Mouse (Mus musculus) limb, embryonic 11.5 days (tissue): ENCODE data around the gene Chst1. TPM values are rescaled to one million over a fixed set of nuclear protein-coding genes. Genes with fewer than 3 reads are reported as not detected.

Experiments used
- ATAC-seq: fragments of 200-750 bp; cut with Nextera tagmentation; 2 replicates; pipeline ENCODE4 v1.8.0; 2017; ENCODE audit warnings: low read depth; ENCODE audit not compliant: insufficient number of reproducible peaks, low FRiP score, low TSS enrichment
- DNase-seq: peaks from one replicate; pipeline ENCODE4 v3.0.0-alpha.2; 2015; ENCODE audit warnings: low spot score
- H3K27ac ChIP-seq: fragments of 300-500 bp; sonication (generic); replicated peaks from 2 replicates; pipeline ENCODE4 v1.5.1; 2014; ENCODE audit warnings: low read depth, mild to moderate bottlenecking, low read length
- H3K27me3 ChIP-seq: fragments of 300-500 bp; sonication (generic); 2 replicates; pipeline ENCODE4 v1.6.1; 2014; ENCODE audit warnings: mild to moderate bottlenecking, low read length, mixed read lengths; ENCODE audit not compliant: control insufficient read depth, insufficient read depth
- H3K36me3 ChIP-seq: fragments of 300-500 bp; sonication (generic); 2 replicates; pipeline ENCODE4 v1.6.1; 2014; ENCODE audit warnings: mild to moderate bottlenecking, low read length, moderate library complexity, mixed read lengths; ENCODE audit not compliant: control insufficient read depth, insufficient read depth
- H3K4me1 ChIP-seq: fragments of 300-500 bp; sonication (generic); 2 replicates; pipeline ENCODE4 v1.6.1; 2014; ENCODE audit warnings: low read length, mixed read lengths; ENCODE audit not compliant: control insufficient read depth, insufficient read depth
- H3K4me2 ChIP-seq: fragments of 300-500 bp; sonication (generic); 2 replicates; pipeline ENCODE4 v1.6.1; 2014; ENCODE audit warnings: low read depth, mild to moderate bottlenecking, moderate library complexity; ENCODE audit not compliant: severe bottlenecking
- H3K4me3 ChIP-seq: fragments of 300-500 bp; sonication (generic); 2 replicates; pipeline ENCODE4 v1.5.1; 2014; ENCODE audit warnings: low read depth, low read length
- H3K9ac ChIP-seq: fragments of 300-500 bp; sonication (generic); 2 replicates; pipeline ENCODE4 v1.6.1; 2014; ENCODE audit warnings: mild to moderate bottlenecking, low read length
- H3K9me3 ChIP-seq: fragments of 300-500 bp; sonication (generic); 2 replicates; pipeline ENCODE4 v1.6.1; 2016; ENCODE audit warnings: low read length; ENCODE audit not compliant: control insufficient read depth
- WGBS: fragments of 180-500 bp; shearing (Covaris S2); extraction: QIAGEN DNeasy Blood & Tissue Kit; methylation state at CpG from one replicate; pipeline ENCODE4 v1.1.7; 2014; 5-methylcytosine and 5-hydroxymethylcytosine counted together
- polyA plus RNA-seq: library from polyadenylated mRNA; unstranded; fragments of >200 nt; fragmentation: Nextera tagmentation; extraction: Ambion mirVana; gene quantifications from 2 replicates; pipeline ENCODE4 v1.2.1, GENCODE M21; 2014

Gene Chst1
- polyA plus RNA-seq, 1 experiment from 2014 or later: 2.3 TPM

DNA sequence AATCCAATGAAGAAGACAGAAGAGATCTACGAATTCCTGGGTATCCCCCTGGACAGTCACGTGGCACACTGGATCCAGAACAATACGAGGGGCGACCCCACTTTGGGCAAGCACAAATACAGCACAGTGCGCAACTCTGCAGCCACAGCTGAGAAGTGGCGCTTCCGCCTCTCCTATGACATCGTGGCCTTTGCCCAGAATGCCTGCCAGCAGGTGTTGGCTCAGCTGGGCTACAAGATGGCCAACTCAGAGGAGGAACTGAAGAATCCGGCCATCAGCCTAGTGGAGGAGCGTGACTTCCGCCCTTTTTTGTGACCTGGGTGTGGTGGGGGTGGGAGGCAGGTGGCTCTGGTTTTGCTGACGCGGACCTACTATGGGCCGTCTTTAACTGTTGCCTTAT, 14.6 kb downstream of the Chst1 start:
- H3K9ac ChIP-seq: no peak overlapping the region
- H3K9me3 ChIP-seq: no peaks in the 10 kb centered on the region
- no peak overlapping the region for H3K27ac ChIP-seq
- H3K4me1 ChIP-seq: no peaks in the 10 kb centered on the region
- no peaks in the 10 kb centered on the region for H3K36me3 ChIP-seq
- no peak overlapping the region for H3K4me2 ChIP-seq
- H3K27me3 ChIP-seq: no peaks in the 10 kb centered on the region
- WGBS: 91% methylated on average over 14 of the region's 14 CpGs
- ATAC-seq: no peak
- no peak for DNase-seq
- H3K4me3 ChIP-seq: no peak overlapping the region

DNA sequence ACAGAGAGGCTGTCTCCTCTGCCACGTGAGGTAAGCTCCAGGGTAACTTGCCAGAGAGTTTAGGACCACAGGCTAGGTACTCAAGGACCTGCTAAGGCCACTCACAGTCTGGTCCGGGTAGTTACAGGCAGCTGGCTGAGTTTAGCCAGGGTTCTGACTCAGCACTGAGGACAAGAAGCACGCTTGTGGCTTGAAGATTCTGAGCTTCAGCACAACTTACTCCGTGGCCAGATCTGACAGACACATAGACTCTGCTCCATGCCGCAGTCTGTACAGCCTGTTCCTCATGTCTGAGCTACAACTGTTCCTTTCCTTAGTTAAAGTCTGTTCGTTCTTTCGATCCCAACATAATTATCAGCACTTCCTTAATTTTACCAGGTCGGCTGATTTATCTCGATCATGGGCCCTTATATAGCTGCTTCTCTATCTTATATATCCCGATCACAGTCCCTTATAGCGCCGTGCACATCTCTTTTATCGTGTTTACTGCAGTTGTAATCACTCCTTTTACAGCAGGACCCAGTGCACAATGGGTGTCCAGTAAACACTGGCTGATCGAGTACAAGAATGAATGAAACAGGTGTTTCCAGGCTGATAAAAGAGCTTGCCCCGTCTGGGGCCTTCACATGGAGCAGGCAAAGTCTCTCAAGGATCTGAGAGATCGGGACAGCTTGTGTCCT, 17.7 kb downstream of the Chst1 start:
- Histone ChIP-seq H3K9ac (no peak overlapping the region), H3K27ac (no peak overlapping the region), H3K36me3 (no peaks in the 10 kb centered on the region), H3K27me3 (no peaks in the 10 kb centered on the region), H3K4me2 (no peak overlapping the region), H3K4me1 (no peaks in the 10 kb centered on the region), H3K4me3 (no peak overlapping the region), H3K9me3 (no peaks in the 10 kb centered on the region)
- WGBS: 81% methylated on average over 16 of the region's 16 CpGs
- ATAC-seq (no peak), DNase-seq (no peak)

DNA sequence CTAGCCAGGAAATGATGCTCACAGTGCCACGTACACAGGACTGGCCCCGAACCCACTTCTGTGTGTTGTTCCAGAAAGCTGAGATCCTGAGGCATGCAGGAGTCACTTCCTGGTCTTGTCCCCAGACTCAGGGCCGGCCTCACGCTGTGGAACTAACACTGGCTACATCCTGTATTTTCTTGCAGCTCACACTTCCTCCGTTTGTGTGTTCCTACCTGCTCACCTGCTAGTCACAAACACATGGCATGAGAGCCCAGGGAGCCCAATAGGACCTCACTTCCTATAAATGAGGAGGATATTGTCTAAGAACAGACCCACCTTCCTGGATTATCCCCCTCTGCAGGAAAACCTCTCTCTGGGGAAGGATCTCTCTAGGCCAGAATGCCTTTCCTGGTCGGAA, 18.5 kb downstream of the Chst1 start:
- no peak overlapping the region for H3K9ac ChIP-seq
- 81% methylated on average over 6 of the region's 6 CpGs for WGBS
- no peak for DNase-seq
- H3K4me3 ChIP-seq: no peak overlapping the region
- no peak overlapping the region for H3K4me2 ChIP-seq
- H3K4me1 ChIP-seq: no peaks in the 10 kb centered on the region
- H3K36me3 ChIP-seq: no peaks in the 10 kb centered on the region
- no peak for ATAC-seq
- H3K27me3 ChIP-seq: no peaks in the 10 kb centered on the region
- H3K9me3 ChIP-seq: no peaks in the 10 kb centered on the region
- H3K27ac ChIP-seq: no peak overlapping the region

DNA sequence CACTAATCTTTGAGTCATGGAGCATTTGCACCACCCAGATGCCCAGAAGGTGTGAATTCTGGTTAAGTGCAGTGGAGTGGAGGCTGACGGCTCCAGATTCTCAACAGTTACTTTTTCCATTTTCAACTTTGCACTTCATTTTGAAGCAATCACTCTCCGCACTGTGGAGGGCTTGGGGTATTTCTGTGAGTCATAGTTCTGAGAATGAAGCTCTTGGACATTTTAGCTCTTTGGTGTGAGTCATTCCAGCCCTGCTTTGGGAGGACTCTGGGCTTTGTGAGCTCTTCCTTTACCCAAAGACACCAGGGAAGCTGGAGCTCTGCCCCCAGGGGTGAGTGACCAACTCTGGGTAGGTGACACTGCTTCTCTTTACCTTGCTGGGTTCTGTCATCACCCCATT, 28.1 kb downstream of the Chst1 start:
- H3K4me2 ChIP-seq: no peak overlapping the region

GRCm38 (mm10) chr2:92630799-92631198, 31.3 kb downstream of the Chst1 start:
- H3K4me2 ChIP-seq: no peak overlapping the region
- WGBS: 92% methylated on average over 11 of the region's 11 CpGs
- no peak overlapping the region for H3K27ac ChIP-seq
- H3K4me1 ChIP-seq: no peaks in the 10 kb centered on the region
- no peaks in the 10 kb centered on the region for H3K36me3 ChIP-seq
- no peaks in the 10 kb centered on the region for H3K9me3 ChIP-seq
- DNase-seq (no peak), ATAC-seq (no peak)
- H3K4me3 ChIP-seq: no peak overlapping the region
- no peaks in the 10 kb centered on the region for H3K27me3 ChIP-seq
- H3K9ac ChIP-seq: no peak overlapping the region

More for the DNA sequence above, 28.1 kb downstream of the Chst1 start:
- no peaks in the 10 kb centered on the region for H3K9me3 ChIP-seq
- H3K9ac ChIP-seq: no peak overlapping the region
- H3K27me3 ChIP-seq: no peaks in the 10 kb centered on the region
- H3K4me1 ChIP-seq: no peaks in the 10 kb centered on the region
- no peak overlapping the region for H3K4me3 ChIP-seq
- H3K36me3 ChIP-seq: no peaks in the 10 kb centered on the region
- ATAC-seq (no peak), DNase-seq (no peak)
- WGBS: 67% methylated on average over 2 of the region's 2 CpGs
- H3K27ac ChIP-seq: no peak overlapping the region

- H3K9me3 ChIP-seq: no peaks in the 10 kb centered on the region
- no peak overlapping the region for H3K4me3 ChIP-seq
- no peak for ATAC-seq
- H3K9ac ChIP-seq: no peak overlapping the region
- no peaks in the 10 kb centered on the region for H3K4me1 ChIP-seq
- H3K27me3 ChIP-seq: no peaks in the 10 kb centered on the region
- 63% methylated on average over 1 of the region's 1 CpGs for WGBS
- no peaks in the 10 kb centered on the region for H3K36me3 ChIP-seq
- H3K4me2 ChIP-seq: no peak overlapping the region
- no peak for DNase-seq
- no peak overlapping the region for H3K27ac ChIP-seq
Measured at GRCm38 (mm10) chr2:92632027-92632426, 32.5 kb downstream of the Chst1 start.

DNA sequence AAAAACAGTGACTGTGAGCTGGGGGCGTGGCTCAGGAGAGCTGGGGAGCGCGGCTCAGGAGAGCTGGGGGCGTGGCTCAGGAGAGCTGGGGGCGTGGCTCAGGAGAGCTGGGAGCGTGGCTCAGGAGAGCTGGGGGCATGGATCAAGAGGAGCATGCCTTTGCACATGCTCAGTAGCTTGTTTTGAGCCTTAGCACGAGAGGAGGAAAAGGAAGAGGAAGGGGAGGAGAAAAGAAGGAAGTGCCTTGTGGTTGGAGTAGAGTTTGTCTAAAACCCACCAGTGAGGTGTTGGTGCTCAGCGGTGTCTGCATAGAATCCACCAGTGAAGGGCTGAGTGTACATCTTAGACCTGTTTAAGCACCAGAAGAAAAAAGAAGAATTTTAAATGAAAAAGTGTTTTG, 41.0 kb downstream of the Chst1 start:
- Histone ChIP-seq H3K36me3 (no peaks in the 10 kb centered on the region), H3K27ac (no peak overlapping the region), H3K4me1 (no peaks in the 10 kb centered on the region; the same call in 1 of the 2 replicates), H3K4me3 (no peak overlapping the region), H3K9ac (no peak overlapping the region), H3K9me3 (no peaks in the 10 kb centered on the region), H3K4me2 (no peak overlapping the region), H3K27me3 (no peaks in the 10 kb centered on the region)
- DNase-seq (peak; percentile 56), ATAC-seq (no peak)
- 25% methylated on average over 8 of the region's 8 CpGs for WGBS

GRCm38 (mm10) chr2:92645282-92646037, 46.0 kb downstream of the Chst1 start:
- no peak overlapping the region for H3K9ac ChIP-seq
- no peaks in the 10 kb centered on the region; the same call in 1 of the 2 replicates for H3K4me1 ChIP-seq
- WGBS: 38% methylated on average over 7 of the region's 7 CpGs
- no peaks in the 10 kb centered on the region for H3K27me3 ChIP-seq
- H3K4me3 ChIP-seq: no peak overlapping the region
- H3K4me2 ChIP-seq: no peak overlapping the region
- H3K36me3 ChIP-seq: no peaks in the 10 kb centered on the region
- H3K9me3 ChIP-seq: no peaks in the 10 kb centered on the region
- peak; percentile 45 for DNase-seq
- H3K27ac ChIP-seq: no peak overlapping the region
- no peak for ATAC-seq
